Mouse (Mus musculus): ENCODE data around the gene 2610528A11Rik.

GRCm38 (mm10) chr14:37105846-37106245 lies 8.0 kb downstream of the 2610528A11Rik start:
- TF ChIP-seq CTCF (IDR thresholded peaks at IDR 0.05; ENCODE audit: extremely low read depth, insufficient read length, insufficient replicate concordance, low read depth, low read length) (no peak), POLR2A (IDR thresholded peaks at IDR 0.05; ENCODE audit: low read depth, low read length) (no peak)
